Mouse (Mus musculus) R1 (cell line): ENCODE measurements at regions not wholly inside any gene's neighbourhood (a gene's known extent, or its start where the extent isn't known, plus 50 kb on each side); places are given as distances from the start of the nearest gene placed in this dataset.
"Not testable (repeated sequence)": the region's sequence is repeated elsewhere in the genome, so short reads cannot be mapped to it uniquely, and the experiment has no call there.

Experiments used
- DNase-seq: peaks from one replicate; pipeline ENCODE4 v3.0.0-alpha.2; 2018; ENCODE audit warnings: low read depth, low spot score

DNA sequence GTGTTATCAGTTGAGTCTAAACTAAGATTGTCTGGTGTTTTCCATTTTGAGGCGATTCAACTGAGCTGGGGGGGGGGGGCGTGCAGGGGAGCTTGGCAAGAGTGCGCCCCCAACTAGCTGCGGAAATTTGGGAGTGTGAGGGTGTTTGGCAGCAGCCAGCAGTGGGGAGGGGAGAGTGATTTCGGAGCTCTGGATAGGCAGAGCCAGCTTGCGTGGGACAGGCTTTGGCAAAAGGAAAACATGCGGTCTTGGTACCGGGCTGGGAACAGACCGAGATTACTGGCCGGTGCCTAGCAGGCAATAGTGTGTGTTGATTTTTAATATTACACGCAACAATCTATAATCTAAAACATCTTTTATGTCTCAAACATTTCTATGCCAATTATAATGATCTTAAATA is 199.4 kb upstream of the Cdk6 start:
- not testable (repeated sequence) for DNase-seq

DNA sequence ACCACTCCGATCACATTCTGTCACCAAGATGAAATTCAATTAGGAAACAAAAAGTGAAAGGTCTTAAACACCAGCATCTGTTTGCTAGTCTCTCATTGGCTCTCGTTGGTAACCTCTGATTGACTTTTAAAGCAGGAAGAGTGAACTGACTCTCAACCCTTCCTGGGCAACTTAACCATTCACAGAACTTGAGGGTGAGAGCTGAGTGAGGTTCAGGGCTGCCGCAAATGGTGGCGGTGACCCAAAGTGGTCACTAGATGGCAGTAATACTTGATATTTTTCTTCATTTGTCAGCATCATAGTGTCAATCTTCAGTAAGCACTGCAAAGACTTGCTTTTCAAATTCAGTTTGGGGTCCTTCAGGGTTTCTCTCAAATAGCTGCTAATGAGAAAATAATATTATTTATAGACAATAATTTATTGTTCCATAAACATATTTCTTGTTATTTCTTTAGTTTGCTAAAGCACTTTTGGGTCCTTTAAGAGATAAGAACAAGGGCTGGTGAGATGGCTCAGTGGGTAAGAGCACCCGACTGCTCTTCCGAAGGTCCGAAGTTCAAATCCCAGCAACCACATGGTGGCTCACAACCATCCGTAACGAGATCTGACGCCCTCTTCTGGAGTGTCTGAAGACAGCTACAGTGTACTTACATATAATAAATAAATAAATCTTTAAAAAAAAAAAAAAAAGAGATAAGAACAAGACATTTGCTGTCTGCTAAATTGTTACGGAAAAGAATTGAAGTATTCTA is 194.6 kb upstream of the Cdk6 start:
- peak; percentile 54 for DNase-seq

GRCm38 (mm10) chr5:3149886-3150285 is 191.4 kb upstream of the Cdk6 start:
- peak; percentile 29 for DNase-seq

- DNase-seq, result not testable (repeated sequence)
Observed at GRCm38 (mm10) chr5:3150766-3151165, 190.5 kb upstream of the Cdk6 start.

DNA sequence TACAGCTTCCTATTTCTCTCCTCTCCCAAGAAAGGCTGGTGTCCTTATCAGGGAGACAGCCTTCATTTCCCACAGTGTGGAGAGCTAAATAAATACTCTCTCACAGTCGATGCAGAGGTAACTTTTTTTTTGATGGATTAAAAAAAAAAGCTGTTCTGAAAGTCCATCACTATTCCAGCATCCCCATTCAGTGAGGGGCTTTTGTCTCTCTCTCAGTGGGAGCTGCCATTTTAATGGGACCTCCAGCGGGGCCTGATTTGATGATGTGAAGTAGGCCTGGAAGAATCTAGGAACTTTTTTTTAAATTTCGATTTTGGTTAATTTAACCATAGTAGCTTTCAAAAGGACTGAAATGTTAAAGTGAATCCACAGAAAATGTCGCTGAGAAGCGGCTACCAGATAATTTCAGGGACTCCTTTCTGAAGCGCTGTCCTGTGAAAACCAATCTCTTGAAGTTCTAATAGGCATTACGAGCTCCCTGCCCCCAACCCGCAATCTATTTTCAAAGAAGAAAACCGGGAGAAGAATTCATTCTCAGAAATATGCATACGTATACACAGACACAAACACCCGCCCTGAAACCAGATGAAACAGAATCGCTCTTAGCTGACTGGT is 189.6 kb upstream of the Cdk6 start:
- peak; percentile 36 for DNase-seq

GRCm38 (mm10) chr5:3152149-3152865 is 189.0 kb upstream of the Cdk6 start:
- DNase-seq, result peak; percentile 28

DNA sequence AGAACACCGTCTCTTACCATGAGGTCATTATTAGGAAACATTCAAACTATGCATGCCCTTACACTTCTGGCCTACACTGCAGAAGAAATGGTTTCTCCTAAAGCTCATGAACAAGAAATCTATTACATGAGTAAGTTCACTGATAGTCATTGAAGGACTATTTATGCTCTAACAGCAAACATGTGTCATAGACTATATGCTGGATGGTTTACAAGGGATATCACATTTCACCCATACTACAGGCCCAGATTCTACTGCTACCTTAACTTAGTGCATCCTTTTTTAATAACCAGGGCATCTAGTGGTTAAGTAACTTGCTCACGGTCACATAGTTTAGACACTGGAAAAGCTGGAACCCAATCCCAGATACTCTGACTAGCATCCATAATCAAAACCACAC is 175.8 kb upstream of the Cdk6 start:
- DNase-seq, result not testable (repeated sequence)

DNA sequence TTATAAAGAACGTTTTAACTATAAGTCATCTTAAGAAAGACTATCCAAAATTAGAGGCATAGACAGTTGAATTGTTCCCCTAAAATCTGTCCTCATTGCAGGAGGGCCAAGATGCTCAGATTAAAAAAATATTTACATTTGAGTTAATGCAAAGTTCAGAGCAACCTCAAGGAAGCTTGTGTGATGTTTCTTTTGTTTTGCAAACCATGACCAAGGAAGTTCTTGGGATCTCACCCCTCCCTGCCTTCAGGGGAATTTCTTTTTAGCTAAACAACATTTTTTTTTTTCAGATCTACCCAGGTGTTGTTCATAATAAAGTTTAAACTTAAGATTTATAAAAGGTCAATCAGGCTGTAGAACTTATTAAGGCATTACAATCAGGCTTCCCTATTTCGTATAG is 174.8 kb upstream of the Cdk6 start:
- peak; percentile 80 for DNase-seq

DNA sequence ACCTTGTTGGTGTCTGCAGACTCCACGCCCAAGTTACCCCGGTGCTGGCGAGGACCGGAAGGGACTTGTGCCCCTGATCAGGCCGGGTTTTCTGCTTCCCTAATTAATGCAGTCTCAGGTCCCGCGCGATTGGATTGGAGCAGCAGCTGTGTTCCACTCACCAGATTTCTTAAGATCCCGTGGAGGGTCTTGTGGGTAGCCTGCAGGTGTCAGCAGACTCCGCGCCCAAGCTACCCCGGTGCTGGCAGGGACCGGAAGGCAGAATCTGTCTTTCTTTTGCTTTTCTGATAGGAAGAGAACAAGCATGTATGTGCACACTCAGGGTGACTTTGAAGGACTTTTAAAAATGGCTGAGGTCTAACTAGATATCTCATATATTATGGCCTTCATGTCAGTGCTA is 147.7 kb upstream of the Cdk6 start:
- DNase-seq, result not testable (repeated sequence)

GRCm38 (mm10) chr5:3197952-3198841 is 143.1 kb upstream of the Cdk6 start:
- DNase-seq, result no peak

- not testable (repeated sequence) for DNase-seq
Observed at GRCm38 (mm10) chr5:3198869-3199550, 142.3 kb upstream of the Cdk6 start.

DNA sequence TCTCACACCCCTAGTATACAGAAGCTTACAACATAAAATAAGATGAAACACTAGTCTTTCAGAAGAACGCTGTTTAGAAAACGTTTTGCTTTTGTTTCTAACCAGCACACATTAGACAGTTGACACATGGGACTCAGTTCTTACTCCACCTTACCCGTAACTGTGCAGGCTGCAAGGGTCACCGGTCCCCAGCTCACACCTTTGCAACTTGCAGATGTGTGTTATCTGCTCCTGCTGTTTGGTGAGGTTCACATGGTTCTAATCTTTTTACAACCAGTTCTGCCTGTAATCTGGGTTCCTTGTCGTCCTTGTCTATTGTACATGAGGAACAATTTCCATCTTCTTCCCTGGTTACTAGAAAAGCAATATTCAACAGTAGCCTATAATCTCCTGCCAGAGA is 135.1 kb upstream of the Cdk6 start:
- not testable (repeated sequence) for DNase-seq

DNA sequence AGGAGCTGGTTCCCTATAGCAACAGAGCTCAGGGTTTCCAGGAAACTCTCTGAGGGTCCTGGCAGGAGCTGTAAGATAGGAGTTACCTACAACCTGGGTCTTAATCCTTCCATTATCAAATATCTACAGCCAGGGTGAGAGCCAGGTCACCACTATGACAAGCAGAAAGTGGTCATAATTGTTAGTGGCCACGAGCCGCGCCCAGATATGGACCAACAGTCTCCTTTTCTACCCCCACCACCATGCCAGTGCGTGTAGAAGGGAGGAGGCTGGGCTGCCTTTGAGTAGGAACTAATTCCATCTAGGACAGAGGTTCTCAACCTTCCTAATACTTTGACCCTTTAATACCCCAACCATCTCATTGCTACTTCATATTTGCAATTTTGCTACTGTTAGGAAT is 133.0 kb upstream of the Cdk6 start:
- not testable (repeated sequence) for DNase-seq

GRCm38 (mm10) chr5:3211284-3211683 is 130.0 kb upstream of the Cdk6 start:
- DNase-seq, result no peak

GRCm38 (mm10) chr5:3216053-3216452 is 125.2 kb upstream of the Cdk6 start:
- no peak for DNase-seq

- DNase-seq, result peak; percentile 5
Observed at GRCm38 (mm10) chr5:3219230-3219629, 122.1 kb upstream of the Cdk6 start.

DNA sequence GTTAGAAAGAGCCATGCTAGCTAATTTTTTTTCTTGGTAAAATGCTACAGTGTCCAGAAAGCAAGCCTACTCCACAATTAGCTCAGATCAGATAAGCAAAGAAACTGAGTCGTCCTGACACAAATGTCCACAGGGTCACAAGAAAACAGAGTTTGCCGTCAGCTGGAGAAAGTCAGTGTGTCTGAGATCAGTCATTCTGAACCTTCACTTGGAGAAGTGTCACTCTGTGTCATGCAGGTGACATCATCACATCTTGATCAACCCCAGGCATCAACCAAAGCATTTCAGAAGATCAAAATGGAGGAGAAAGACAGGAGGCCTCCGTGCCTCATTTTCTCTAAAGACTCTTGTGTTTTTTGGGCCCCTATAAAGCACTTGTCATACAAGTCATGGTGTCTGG is 121.5 kb upstream of the Cdk6 start:
- DNase-seq, result no peak

DNA sequence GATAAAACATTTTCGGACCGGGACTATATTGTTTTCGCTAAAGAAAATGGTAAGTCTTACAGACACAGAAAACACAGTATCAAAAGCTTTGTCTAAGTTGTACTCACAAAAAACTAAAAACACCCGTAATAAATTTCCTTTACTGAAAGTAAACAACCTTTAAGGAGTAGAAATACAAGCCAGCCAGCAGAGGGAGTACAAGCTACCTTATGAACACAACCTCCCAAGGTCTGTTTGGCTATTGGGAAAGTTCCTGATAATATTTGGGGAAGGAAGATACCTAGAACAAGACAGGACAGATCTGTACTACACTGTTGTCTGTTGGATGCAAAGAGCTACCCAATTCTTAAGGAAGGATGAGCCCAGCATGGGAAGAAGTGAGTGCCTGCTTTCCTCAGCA is 117.5 kb upstream of the Cdk6 start:
- DNase-seq, result peak; percentile 44

DNA sequence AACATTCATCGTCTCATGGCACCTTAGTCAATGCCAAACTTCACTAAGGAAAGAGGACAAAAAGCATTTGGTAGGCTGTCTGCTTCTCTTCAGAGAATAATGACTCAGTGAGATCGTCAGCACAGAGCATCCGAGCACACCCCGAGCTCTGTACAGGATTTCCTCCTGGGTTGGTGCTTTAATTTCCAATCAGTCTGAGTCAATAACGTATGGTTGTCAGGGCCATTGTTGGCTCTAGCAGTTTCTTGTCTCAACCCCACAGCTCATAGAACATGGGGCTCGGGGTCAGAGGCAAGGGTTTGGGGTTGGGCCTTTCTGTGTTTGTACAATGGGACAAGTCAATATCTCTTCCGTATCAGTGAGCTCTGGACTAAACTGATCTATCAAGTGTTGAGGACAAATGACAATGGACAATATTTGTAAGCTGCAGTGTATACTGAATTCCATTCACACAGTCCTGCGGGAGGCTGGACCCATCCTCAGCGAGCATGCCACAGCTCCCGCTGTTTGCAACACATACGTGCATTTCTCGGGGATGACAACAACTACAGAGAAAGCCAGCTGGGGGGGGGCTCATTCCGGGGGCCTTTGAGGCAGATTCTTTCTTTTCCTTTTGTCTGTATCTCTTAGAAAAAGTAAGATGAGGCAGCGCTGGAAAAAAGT is 116.8 kb upstream of the Cdk6 start:
- not testable (repeated sequence) for DNase-seq

DNA sequence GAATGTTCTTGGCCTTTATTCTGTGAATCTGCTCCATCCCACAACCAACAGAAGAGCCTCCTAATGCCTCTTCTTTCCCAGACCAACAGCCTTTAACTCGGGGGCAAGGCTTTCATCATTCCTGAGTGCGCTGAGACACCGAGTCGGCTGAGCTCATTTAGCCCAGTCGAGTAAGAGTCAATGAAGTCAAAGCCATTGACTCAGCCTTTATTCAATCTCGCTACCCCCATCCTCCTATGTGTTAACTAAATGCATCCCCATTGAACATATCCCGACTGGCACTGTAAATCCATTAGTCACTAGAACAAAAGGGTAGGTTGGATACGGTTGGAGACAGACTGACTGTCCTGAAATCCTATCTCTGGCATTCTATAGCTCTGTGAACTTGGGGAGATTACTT is 115.9 kb upstream of the Cdk6 start:
- not testable (repeated sequence) for DNase-seq
